Mouse (Mus musculus): ENCODE data around the gene Exoc5.

Exoc5 gene

GRCm38 (mm10) chr14:49007979-49008378, 58.5 kb downstream of the Exoc5 start:
- no peak for DNase-seq (ENCODE audit: low read depth, low spot score)

GRCm38 (mm10) chr14:49001655-49002054, 64.8 kb downstream of the Exoc5 start:
- no peak for DNase-seq (ENCODE audit: low read depth, low spot score)

DNA sequence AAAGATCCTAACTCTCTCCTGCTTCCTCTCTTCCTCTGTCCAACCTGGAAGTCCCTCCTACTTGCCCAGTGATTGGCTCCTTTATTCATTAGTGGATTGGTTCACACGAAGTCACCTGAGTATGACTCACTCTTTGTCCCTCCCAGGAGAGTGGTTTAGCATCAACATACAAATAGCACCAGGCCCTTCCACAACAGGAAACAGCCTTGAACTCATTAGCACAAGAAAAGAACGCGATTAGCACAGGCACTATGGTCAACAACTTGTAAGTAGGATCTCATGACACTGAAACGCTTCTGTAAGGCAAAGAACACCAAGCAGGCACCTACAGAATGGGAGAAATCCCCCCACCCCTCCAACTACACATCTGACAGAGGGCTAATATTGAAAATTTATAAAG, 67.7 kb downstream of the Exoc5 start:
- no peak for DNase-seq (ENCODE audit: low read depth, low spot score)

DNA sequence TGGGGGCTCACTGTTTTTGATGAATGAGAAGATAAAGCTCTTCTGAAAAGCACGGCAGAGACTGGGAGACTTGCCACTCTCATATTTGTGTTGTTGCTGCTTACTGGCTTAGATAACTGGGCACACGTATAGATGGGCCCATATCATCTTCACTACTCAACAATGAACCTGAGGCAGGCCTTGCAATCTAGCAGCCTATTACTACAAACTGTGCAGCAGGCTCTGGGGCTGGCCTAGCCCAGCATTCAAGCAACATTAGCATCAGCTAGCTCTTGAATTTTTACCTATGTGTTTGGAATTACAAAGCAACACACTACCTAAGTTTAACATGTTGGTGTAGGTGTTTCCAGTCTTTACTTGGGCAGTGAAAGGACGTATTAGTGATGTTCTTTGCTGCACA, 72.6 kb downstream of the Exoc5 start:
- DNase-seq (ENCODE audit: low read depth, low spot score) = no peak

DNA sequence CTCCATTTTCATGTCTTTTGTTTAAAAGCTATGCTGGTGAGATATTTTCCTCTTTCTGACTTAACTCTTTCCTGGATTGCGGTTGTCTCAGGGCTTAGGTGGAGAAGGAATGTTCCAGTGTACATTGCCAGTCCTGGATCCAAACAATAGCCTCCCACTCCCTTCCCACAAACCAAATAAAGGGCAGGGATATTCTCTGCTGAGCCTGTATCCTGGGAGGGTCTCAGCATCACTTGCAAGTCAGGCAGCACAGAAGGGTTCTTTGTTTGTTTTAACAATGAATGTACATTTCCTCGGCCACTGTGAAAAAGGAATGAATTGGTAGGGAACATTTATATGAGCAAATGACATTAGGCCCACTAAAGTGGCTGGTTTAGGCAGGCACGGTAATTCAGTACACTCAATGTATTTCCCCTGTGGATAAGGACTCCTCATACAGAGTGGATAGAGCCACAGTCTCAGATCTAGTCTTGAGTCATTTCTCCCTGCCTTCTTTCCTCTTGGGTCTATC, 74.3 kb downstream of the Exoc5 start:
- no peak for DNase-seq (ENCODE audit: low read depth, low spot score)

DNA sequence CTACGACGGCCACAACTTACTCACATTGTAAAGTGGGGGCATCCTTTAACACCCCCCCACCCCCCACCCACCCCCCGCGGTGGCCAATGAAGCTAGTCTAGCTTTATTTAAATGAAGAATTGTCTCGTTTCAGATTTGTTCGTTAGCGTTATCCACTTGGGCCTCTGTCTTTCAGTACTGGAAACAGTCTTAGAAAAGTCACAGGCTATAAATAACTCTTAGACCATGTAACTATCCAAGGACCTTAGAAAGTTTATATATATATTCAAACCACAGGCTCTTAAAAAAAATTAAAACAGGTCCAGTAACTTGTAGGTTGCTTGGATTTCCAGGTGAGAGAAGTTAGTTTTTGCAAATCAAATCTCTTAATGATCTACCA, 75.3 kb downstream of the Exoc5 start:
- DNase-seq (ENCODE audit: low read depth, low spot score) = no peak

- peak; percentile 67 for DNase-seq (ENCODE audit: low read depth, low spot score)
Observed at GRCm38 (mm10) chr14:48990471-48991143, 75.8 kb downstream of the Exoc5 start.

DNA sequence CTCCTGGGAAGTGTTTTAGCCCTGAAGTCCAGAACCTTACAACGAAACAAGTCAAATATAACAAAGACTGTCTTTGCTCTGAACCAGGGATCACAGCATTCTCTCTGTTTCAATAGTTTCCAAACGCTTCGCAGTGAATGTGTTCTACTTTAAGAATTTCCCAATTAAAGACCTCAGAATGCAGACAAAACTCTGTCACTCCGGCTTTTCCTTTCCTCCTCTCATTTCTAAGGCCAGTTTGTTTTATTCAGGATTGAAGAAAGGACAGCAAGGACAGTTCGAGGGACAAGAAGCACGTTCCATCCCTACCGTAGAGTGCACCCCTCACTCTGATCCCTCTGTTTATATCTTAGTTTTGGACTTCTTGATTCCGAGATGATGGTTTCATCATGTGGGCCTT, 76.6 kb downstream of the Exoc5 start:
- DNase-seq (ENCODE audit: low read depth, low spot score) = no peak

- no peak for DNase-seq (ENCODE audit: low read depth, low spot score)
Observed at GRCm38 (mm10) chr14:48986231-48986630, 80.2 kb downstream of the Exoc5 start.

DNA sequence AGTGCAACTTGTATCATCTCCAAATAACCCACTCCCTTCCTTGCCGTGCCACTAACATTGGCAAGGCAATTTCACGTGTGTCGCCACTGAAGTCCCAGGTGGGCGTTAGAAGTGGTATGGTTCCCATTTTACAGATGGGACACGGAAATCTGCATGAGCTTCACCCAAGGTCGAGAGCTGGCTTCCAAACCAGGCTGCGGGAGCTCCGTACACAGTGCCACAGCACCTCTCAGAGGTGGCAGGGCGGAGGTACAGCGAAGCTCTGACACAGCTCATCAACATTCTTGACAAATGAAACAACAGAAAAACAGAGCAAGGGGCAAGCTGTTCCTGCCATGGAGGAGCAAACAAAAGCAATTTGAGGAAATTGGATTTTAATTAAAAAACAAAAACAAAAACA, 80.8 kb downstream of the Exoc5 start:
- DNase-seq (ENCODE audit: low read depth, low spot score) = no peak

GRCm38 (mm10) chr14:48978971-48979388, 87.5 kb downstream of the Exoc5 start:
- DNase-seq (ENCODE audit: low read depth, low spot score) = no peak

DNA sequence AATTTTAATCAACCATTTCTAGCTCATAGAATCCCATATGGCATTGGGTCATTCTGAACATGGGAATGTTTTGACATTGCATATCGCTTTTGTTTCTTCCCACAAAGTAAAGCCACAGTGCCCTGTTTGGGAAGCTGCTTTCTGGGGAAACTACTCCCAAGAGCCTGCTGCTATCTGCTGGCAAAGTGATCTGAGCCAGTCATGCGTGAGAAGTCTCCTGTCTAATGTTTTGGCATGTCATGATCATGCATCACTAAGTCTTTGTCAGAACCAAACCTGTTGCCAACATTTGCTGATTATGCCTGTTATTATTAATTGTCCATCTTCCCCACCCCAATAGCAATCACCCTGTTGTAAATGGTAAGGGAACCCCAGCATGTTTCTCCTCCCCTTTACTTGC, 94.9 kb downstream of the Exoc5 start:
- DNase-seq (ENCODE audit: low read depth, low spot score) = no peak

- no peak for DNase-seq (ENCODE audit: low read depth, low spot score)
Observed at GRCm38 (mm10) chr14:48968670-48969069, 97.8 kb downstream of the Exoc5 start.
